Mouse (Mus musculus): ENCODE data around the gene Nfya.
A peak's percentile ranks its signal among the peaks of the same experiment; 100 is the strongest.

The Nfya gene

DNA sequence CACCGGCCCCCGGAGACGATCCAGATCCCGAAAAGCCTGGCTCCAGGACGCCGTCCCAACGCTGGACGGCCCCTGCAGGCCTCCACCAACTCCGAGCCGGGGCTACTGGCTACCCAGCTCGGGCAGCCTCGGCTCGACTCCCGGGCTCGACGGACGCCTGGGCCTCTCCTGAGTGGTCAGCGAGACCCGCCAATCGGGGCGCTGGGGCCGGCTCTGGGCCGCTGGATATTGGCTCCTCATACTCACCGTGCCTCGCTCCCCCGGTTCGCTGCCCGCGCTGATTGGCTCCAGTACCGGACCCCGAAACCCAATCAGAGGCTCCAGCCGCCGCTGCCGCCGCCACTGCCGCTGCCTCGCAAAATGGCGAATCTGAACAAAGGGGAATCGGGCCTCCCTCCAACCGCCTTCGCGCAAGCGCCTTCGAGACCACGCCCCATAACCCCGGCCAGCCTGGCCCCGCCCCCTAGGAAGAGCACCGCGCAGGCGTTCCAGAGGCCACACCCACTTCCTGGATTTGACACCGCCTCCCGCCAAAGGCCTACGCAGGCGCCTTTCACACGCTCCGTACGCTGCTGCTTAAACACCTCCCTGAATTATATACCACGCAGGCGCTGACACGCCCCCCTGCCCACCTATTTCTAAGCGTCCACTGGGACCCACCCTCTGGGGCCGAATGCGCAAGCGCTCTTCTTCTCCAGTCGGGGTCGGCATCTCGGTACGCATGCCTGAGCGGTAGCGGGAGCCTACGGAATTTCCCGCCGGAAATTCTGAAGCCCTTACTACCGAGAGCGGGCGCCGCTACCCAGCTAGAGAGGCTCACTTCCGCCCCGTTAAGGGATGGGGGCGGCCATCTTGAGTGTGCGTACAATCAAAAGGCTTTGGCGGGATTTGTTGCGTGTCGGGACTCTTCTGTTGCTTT, at the start of gene Nfya, which contains the start of gene Oard1:
Gene Nfya (minus strand): TSS at position 527 of the 919 bp plus-strand sequence.
Gene Oard1 (plus strand): TSS at position 635 of the 919 bp plus-strand sequence.
- DNase-seq (ENCODE audit: low read depth): peak; percentile 100

DNA sequence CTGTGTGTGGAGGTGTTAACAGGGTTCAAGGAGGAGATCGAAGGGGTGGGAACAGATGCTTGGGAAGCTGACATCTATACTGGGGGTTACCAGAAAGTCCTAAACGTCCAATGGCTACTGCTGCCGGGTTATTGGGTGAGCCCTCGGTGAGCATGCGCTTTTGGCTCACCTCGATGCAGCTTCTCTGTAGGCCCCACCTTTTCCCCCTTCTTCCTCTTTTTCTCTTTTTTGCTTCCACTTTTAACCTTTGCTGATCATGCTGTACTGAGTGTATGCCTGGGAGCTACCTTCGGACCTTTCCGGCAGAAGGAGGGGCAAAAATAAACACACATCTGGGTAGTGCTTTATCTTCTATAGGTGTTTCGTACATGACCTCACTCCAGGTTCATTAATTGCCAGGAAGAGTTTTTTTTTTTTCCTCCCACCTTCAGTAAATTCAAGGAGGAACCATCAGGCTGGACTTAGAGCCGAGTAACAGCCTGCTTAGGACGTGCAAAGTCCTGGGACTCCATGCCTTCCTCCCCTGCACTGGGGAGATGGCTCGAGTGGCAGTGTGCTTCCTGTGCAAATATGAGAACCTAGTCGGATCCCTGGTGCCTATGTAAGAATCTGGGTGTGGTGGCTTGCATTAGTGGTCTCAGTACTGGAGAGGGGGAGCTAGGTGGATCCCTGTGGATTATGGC, 48.4 kb upstream of the Nfya start:
- DNase-seq (ENCODE audit: low read depth): no peak

DNA sequence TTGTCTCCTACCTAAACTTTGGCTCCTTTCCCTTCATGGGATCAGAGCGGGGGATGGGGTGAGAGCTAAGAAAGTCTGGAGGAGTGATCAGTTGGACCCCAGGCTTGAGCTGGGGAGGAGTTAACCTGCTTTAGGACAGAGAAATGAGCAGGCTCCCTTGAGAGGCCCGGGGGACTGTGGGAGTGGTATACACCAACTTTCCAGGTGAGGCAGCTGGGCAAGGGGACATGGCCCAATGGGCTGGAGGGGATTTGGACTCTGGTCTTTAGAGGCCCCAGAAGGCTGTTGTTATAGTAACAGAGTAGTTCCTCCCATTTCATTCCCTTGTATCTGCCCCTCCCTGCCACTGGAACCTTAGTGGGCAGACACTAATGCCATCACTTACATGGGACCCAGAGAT, 46.2 kb upstream of the Nfya start:
- DNase-seq (ENCODE audit: low read depth): no peak

DNA sequence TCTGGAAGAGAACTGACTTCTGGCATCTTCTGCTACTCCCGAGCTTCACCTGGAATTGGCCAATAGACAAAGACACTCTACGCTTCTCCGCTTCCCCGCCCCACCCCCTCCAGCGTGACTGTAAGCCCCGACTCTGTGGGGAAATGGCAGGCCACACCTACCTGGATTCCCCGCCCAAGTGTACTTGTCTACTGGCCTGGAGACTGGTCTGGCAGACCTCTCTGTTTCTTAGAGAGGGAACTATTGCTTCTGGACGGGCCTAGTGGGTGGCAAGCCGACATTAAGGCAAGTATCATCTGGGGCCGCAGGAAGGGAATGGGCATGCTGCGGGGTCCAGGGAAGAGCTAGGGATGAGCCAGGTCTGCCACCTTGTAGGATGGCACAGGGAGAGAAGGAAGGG, 45.0 kb upstream of the Nfya start, which contains the start of gene Unc5cl:
Gene Unc5cl (plus strand): TSS at position 214 of the 400 bp plus-strand sequence.
- no peak for DNase-seq (ENCODE audit: low read depth)

DNA sequence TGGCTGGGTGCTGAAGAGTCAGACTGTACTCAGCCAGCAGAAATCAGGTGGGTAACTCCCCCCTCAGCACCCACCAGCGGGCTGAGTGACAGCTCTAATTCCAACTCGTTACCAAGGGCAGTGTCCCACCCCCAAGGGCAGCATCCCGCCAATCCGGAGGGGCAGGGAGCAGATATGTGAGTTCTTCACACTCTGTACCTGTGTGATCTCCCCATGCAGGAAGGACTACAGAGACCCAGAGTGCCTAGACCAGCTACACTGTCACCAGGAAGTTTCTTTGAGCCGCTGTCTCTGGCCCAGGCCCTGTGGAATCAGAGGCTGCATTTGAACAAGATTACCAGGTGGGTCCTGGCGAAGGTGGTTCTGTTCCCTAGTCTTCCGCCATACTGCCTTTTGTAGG, 44.5 kb upstream of the Nfya start:
- DNase-seq (ENCODE audit: low read depth): no peak

DNA sequence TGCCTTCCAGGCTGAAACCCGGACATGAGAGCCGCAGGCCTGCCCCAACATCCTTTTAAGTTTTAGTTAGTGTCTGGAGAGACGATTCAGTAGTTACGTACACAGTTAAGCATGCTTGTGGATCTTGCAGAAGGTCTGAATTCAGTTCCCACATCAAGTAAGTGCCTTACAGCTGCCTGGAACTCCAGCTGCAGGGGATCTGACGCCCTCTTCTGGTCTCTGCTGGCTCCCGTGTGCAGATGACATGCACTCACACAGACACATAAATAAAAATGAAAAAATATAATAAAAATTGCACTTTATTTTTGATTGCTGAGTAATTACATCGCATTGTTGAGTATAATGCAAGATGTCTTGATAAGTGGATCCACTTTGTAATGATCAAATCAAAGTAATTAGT, 43.8 kb upstream of the Nfya start:
- no peak for DNase-seq (ENCODE audit: low read depth)

DNA sequence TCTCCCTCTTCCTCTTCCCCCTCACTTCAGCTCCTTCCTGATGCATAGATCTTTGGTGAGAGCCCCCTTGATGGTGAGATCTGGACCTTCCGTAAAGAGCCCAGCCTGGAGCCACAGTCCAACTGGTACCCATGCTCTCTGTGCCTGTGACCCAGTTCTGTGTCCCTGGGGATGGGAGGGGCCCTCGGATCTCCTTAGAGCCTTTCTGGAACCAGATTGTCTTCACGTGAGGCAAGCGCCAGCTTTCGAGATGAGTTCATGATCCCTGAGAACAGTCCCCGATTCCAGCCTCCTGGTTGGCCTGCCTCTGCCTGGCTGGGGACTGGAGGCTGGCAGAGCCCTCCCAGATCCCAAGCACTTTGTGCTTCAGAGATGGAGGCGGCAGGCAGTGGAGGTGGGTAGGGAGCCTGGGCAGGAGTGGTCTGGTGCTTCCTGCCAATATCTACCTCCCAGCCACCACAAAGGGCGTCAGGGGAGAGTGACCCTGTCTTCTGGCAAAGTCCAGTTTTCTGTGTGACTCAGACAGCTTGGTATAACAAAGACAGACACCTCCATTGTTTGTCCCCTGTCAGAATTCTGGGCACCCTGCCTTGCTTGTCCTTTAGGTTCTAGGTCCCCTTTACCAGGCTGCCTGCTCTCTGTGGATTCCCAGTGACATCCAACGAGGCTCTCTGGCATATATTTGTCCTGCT, 42.2 kb upstream of the Nfya start:
- DNase-seq (ENCODE audit: low read depth): no peak

DNA sequence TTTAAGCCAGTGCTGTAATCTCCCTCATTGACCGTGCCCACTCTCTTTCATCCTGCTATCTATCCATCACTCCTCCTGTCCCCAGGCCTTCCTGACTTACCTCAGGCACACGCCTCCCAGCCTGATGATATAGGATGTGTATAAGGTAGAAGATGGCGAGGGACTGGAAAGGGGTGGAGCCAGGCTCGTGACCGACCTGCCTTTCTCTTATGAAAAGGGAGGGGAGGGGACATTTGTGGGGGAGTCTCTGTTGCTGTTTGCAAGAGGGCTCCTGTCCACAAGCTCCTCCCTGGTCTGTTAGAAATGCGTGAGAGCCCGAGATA, 41.6 kb upstream of the Nfya start, which contains the start of gene Tspo2:
Gene Tspo2 (minus strand): TSS at position 170 of the 323 bp plus-strand sequence.
- no peak for DNase-seq (ENCODE audit: low read depth)

DNA sequence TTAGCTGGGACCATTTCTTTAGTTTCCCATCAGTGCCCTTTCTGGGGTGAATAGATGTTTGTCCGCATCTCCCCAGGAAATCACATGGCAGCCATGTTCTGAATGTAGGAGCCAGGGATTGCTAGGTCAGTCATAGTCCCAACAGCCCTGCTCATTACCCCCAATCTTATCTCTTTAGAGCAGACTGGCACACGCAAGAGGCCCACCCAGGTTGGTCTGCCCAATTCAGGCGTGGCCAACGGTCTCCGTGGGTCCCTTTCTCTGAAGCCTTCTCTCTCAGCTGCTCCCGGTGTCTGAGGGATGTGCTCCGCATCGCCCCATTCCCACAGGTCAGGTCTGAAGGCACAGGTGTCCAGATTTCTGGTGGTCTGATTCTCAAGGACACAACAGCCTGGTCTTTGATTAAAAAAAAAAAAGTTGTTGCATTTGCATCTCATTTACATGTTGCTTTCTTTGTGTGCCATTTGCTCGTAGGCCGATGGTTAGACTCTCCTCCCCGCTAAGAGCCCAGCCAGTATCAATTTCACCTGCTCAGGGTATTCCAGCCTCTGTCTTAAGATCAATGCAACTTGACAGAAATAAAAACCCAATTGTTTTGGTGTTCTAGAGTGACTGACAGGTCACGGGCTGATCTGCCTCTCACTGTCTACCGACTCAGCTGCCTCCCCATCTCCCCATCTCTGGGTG, 41.1 kb upstream of the Nfya start:
- no peak for DNase-seq (ENCODE audit: low read depth)

DNA sequence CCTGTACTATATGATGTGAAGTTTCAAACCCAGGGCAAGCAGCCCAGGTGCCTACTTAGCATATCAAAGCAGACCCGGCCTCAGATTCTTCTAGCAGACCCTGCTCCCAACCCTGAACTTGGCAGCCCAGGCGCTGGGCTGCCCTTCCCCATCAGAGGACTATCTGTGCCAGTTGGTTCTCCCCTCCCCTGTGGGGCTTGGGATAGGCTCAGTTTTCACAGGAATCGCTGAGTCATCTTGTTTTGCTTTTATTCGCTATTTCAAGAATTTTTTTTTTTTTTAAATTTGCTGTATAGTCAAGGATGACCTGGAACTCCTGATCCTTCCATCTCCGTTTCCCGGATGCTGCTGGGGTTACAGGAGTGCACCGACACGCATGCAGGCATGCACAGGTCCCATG, 38.0 kb upstream of the Nfya start:
- no peak for DNase-seq (ENCODE audit: low read depth)

DNA sequence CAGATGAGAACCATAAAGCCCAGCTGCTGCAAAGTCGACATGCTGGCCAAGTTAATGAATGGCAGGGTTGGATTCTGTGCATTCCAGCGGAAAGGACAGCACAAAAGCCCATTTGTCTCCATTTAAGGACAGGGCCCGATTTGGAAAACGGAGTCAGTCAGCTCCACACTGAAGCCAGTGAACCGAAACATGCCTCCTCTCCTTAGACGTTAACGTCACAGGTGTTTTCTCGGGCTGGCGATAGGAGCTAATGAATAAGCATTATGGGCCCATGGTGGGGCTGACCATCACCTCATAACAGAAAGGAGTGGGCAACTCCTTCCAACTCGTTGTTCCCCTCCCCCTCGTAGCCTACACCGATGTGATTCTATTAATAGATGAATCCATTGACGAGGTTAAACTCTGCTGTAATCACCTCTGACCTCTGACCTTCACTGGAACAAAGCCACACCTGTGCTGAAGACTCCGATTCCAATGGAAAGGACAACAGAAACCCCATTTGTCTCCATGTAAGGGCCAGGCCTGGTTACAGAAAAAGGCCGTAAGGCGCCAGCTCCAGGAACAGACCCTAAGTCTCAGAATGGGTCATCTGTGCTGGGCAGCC, 33.9 kb upstream of the Nfya start:
- no peak for DNase-seq (ENCODE audit: low read depth)

DNA sequence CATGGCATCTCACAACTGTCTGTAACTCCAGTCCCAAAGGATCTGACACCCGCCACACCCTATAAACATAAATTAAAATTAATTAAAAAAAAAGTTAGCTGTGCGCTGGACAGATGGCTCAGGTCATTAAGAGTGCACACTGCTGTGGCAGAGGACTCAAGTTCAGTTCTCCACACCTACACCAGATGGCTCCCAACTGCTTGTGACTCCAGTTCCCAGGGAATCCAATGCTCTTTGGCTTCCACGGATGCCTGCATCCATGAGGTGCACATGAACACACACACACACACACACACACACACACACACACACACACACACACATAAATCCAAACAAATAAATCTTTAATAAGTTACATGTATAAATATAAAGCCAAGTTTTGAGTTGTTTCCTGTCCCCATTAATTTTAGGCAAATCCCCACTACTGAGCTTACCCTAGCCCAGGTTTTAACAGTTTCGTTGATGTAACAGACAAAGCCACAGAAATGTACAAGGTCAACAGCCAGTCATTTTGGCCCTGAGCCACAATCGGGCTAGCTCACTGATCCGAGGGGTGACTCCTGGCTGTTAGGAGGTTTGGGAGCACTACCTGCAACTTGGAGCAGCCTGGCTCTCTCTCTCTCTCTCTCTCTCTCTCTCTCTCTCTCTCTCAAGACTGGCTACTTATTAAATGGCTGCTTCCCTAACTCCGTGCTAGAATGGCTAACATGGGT, 33.2 kb upstream of the Nfya start:
- no peak for DNase-seq (ENCODE audit: low read depth)

DNA sequence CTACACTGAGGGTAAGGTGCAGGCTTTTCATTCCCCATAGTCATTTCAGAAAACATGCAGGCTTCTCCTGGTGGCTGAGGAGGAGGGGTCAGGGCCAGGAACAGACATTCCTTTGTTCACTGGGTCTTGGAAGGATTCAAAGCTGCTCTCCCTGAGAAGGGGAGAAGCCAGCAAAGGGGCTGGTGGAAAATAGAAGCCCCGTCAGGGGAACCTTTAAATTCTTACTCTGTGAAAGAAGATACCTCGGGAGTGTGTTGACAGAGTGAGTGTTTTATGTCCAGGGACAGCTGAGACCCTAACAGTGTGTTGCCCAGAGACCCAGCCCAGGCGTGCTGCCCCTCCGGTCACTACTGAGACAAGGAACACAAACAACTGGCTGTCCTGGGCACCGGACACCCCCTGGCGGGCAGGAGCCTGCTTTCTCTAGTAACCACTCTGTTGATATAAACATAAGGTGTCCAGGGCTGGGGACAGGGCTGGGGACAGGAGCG, 27.8 kb upstream of the Nfya start:
- DNase-seq (ENCODE audit: low read depth): no peak

DNA sequence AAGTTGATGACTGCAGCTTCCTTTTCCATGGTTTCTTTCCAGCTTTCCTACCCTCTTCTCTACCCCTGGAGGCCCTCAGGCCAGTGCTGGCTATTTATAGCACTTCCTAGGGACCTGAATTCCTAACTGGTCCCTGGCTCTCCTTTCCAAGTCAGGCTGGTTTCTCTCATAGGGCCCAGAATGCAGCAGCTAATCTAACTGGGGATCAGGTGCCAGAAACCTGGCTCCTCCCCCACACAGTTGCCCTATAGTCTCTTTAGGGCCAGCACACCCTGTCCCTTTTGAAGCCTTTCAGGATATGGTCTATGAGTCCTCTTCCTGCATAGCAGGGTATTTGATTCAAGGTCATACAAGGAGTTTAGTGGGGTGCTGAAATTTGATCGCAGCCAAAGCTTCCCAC, 26.8 kb upstream of the Nfya start:
- no peak for DNase-seq (ENCODE audit: low read depth)

DNA sequence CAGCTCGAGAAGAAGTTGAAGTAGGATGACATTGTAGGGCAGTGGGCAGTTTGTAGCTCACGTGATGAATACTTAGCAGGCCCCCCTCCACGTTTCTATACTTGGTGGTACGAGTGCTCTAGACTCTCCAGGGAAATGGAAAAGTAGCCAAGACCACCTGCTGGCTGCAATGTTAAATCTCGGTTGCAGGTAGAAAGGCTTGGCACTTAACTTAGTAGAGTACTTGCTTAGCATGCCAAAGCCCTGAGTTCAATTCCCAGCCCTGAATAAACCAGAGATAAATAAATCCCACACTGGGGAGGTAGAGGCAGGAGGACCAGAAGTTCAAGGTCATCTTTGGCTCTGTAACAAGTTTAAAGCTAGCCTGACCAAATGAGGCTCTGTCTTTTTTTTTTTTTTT, 24.8 kb upstream of the Nfya start:
- no peak for DNase-seq (ENCODE audit: low read depth)

DNA sequence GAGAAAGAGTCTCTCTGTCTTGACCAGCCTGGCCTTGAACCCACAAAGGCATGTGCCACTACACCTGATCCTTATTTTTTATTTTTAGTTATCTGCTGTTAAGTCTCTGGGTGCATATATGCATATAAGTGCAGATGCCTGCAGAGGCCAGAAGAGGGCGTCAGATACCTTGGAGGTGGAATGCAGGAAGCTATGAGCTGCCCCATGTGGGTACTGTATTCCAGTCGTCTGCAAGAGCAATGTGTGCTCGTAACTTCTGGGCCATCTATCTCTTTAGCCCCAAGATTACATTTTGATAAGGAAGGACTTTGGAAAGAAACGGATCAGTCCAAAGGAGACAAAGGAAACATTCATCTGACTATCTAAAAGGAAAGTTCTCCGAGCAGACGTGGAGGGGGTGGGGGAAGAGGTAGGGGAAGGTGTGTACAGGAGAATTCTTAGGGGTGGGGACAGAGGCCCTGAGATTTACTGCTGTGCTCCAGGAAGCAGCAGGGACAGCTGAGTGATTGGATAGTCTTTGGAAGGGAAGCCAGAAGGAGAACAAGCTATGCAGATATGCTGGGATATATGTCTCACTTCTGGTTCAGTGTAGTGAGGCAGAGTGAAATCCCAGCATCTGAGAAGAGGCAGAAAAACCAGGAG, 24.1 kb upstream of the Nfya start:
- no peak for DNase-seq (ENCODE audit: low read depth)

DNA sequence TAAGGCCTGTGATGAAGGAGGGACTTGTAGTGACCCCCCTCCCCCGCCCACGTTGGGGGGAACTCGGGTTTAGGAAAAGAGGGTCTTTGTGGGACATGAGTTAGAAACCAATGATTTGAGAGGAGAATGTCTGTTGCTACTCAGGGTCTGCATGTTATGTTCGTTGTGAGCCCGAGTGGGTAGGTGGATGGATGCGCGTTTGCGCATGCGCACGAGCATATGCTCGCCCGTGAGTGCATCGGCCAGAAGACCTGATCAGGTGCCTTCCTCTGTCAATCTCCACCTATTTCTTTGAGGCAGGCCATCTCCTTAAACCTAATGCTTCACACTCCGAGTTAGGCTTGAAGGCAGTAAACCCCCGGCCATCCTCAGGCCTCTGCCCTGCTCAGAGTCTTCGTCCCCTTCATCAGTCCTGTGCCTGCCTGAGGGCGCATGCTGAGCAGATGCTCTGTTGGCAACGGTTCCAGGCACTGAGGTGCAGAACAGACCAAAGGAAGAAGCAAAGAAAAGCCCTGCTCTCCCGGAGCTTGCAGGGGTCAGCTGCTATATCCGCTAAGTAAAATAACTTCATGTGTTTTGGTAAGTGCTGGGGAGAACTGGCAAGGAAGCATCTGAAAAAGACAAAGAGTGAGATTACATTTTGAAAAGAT, 23.4 kb upstream of the Nfya start:
- DNase-seq (ENCODE audit: low read depth): no peak

DNA sequence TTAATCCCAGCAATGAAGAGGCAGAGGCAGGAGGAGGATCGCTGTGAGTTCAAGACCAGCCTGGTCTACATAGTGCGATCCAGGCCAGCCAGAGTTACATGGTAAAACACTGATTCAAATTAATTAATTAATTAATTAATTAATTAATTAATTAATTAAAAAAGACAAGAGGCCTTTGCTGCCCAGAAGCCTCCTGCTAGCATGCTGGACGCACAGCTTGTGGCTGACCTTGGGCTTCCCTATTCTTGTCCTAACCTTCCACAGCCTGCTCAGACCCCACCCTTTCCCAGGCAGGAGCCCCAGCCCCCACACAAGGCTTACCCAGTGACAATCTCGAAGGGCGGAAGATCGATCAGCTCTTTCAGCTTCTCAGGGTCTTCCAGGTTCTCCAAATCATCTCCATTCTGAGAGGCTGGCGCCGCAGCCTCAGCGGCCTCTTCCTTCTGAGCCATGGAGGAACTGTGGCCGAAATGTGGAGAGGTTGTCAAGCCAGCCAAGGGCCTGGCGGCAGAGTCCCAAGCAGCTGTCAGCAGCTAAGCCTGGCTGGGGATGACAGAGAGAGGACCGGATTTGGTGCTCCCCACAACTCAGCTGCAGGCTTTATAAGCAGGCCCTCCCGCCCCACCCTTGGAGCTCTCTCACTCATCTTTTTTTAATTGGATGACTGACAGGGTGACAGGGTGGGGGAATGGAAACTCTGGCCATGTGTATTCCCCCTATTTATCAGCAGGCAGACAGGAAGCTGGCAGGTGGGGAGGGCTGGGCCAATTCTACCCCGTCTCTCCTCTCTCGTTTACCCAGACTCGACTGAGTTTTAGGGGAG, 22.7 kb upstream of the Nfya start, which contains the start of gene Apobec2:
Gene Apobec2 (minus strand): TSS at position 773 of the 823 bp plus-strand sequence.
- DNase-seq (ENCODE audit: low read depth): peak; percentile 40

DNA sequence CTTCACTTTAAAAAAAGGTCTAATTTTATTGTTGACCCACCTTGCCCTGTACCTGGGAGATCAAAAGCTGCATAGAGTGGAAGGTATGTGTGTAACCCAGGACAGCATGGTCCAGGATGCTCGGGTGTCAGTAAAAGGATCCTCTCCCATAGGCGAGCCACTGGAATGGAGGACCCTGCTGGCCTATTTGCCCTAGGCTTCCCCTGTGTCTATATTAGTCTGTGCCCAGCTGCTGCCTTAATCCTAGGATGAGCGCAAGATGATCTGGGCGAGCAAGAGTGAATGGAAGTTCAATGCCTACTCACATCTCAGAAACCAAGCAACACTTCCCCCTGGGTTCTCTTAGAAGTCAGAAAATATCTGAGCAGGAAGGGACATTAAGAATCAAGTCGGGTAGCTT, 21.3 kb upstream of the Nfya start:
- no peak for DNase-seq (ENCODE audit: low read depth)

Data from induced T-regulatory cell, adult 2 months (primary cell).